Mouse (Mus musculus): ENCODE results near the gene Ppp1r12b. TPM values are rescaled to one million over a fixed set of nuclear protein-coding genes. Genes with fewer than 3 reads are reported as not detected.
A peak's percentile ranks its signal among the peaks of the same experiment; 100 is the strongest.

The Ppp1r12b gene
- polyA plus RNA-seq, 1 experiment from 2014 or later, result 7.6 TPM

DNA sequence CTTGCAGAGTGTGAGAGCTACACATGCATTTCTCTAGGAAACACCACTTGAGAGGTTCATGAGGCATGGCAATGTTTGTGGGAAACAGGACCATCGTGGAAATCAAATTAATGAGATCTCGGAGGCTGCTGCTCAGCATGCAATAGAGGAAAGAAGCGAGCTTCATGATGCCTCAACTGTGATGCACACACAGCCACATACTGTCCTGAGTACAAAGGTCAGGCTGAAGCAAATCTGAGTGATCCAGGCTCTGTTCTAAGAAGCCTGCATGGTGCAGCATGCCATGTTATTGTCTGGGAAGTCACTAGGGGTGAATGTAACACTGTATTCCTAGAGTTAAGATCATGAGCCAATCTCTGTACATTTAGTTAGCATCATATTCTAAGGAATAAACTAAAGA is 140.0 kb downstream of the Ppp1r12b start:
- Histone ChIP-seq H3K4me2 (replicated peaks; ENCODE audit: low read depth, low read length) (no peak overlapping the region), H3K27me3 (ENCODE audit: control insufficient read depth, insufficient read depth, low read length) (no peaks in the 10 kb centered on the region), H3K9ac (ENCODE audit: low read depth, low read length) (no peak overlapping the region), H3K36me3 (ENCODE audit: control insufficient read depth, insufficient read depth, low read length) (no peaks in the 10 kb centered on the region), H3K4me3 (ENCODE audit: low read length) (no peak overlapping the region), H3K27ac (ENCODE audit: low read depth, low read length) (no peak overlapping the region), H3K9me3 (ENCODE audit: control insufficient read depth, low read length) (no peaks in the 10 kb centered on the region), H3K4me1 (ENCODE audit: control insufficient read depth, insufficient read depth, low read length) (peaks cover 8% of the 10 kb centered on the region; the same call in 1 of the 2 replicates)
- ATAC-seq (ENCODE audit: low FRiP score, low TSS enrichment), result no peak
- 51% methylated on average over 3 of the region's 3 CpGs for WGBS

DNA sequence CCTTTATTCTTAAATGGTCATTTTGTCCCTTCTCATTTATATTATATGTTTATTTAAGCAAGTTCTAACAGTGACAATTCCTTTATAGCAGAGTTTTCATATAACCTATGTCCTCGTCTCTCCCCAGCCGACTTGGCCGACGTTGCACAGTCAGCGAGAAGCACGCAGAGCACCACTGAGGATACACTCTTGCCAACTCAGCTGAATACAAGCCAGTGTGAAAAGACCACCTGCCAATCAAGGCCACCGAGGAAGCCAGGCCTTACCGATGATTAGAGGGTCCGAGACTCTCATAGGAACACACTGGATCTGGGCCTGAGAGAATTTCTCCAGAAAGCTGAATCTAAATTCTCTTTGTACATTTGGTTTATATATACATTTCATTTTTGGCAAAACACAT is 150.3 kb downstream of the Ppp1r12b start:
- no peaks in the 10 kb centered on the region for H3K9me3 ChIP-seq (ENCODE audit: control insufficient read depth, low read length)
- H3K4me1 ChIP-seq (ENCODE audit: control insufficient read depth, insufficient read depth, low read length), result peaks cover 37% of the 10 kb centered on the region
- H3K36me3 ChIP-seq (ENCODE audit: control insufficient read depth, insufficient read depth, low read length), result no peaks in the 10 kb centered on the region
- no peak for ATAC-seq (ENCODE audit: low FRiP score, low TSS enrichment)
- no peak overlapping the region for H3K9ac ChIP-seq (ENCODE audit: low read depth, low read length)
- no peak overlapping the region for H3K4me2 ChIP-seq (replicated peaks; ENCODE audit: low read depth, low read length)
- no peak overlapping the region for H3K4me3 ChIP-seq (ENCODE audit: low read length)
- no peak overlapping the region for H3K27ac ChIP-seq (ENCODE audit: low read depth, low read length)
- no peaks in the 10 kb centered on the region for H3K27me3 ChIP-seq (ENCODE audit: control insufficient read depth, insufficient read depth, low read length)
- 89% methylated on average over 9 of the region's 9 CpGs for WGBS

GRCm38 (mm10) chr1:134804373-134804772 is 151.4 kb downstream of the Ppp1r12b start:
- Histone ChIP-seq H3K9ac (ENCODE audit: low read depth, low read length) (no peak overlapping the region), H3K4me3 (ENCODE audit: low read length) (no peak overlapping the region), H3K9me3 (ENCODE audit: control insufficient read depth, low read length) (no peaks in the 10 kb centered on the region), H3K4me2 (replicated peaks; ENCODE audit: low read depth, low read length) (no peak overlapping the region), H3K27me3 (ENCODE audit: control insufficient read depth, insufficient read depth, low read length) (no peaks in the 10 kb centered on the region), H3K27ac (ENCODE audit: low read depth, low read length) (peak overlapping the region; percentile 73; the same call in 1 of the 2 replicates), H3K36me3 (ENCODE audit: control insufficient read depth, insufficient read depth, low read length) (no peaks in the 10 kb centered on the region), H3K4me1 (ENCODE audit: control insufficient read depth, insufficient read depth, low read length) (peaks cover 37% of the 10 kb centered on the region)
- 53% methylated on average over 5 of the region's 5 CpGs for WGBS
- no peak for ATAC-seq (ENCODE audit: low FRiP score, low TSS enrichment)

DNA sequence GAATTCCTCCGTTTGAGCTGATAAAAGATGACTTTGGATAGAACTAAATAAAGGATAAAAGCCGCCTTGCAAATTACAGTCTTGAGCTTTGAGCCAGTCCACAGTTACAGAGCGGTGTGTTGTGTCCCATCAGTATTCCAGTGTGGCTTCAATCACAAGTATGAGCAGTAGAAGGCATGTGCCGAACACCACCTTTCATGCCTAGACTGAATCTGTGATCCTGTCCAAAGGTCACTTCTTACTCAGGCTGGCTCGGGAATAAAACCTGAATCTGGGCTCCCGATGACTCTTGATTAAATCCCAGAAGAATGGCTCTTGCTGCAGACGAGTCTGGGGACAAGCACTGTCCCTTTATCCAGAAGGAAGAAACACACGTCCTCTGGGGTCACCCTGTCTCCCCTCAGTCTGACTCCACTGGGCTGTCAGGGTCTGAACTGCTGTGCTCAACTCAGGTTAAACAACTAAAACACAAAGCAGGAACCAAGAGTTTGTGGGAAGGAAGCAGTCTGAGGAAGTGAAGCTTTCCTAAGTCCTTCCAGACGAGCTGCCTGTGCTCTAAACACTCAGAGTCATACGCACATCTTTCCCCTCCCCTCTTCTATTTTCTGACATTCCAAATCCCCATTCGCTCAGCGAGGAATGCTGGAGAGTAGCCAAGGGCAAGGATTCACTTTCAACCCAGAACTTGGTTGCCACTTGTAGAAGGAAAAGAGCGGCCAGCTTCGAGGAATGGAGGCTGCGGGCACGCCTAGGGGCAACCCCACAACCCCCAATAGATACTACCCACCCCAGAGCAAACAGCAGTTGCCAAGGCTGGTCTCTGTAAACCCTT is 152.2 kb downstream of the Ppp1r12b start:
- ATAC-seq (ENCODE audit: low FRiP score, low TSS enrichment), result no peak
- Histone ChIP-seq H3K9me3 (ENCODE audit: control insufficient read depth, low read length) (no peaks in the 10 kb centered on the region), H3K27me3 (ENCODE audit: control insufficient read depth, insufficient read depth, low read length) (no peaks in the 10 kb centered on the region), H3K27ac (ENCODE audit: low read depth, low read length) (peak overlapping the region; percentile 73; the same call in 1 of the 2 replicates), H3K4me1 (ENCODE audit: control insufficient read depth, insufficient read depth, low read length) (peaks cover 37% of the 10 kb centered on the region), H3K9ac (ENCODE audit: low read depth, low read length) (peak overlapping the region; percentile 31; the same call in 1 of the 2 replicates), H3K4me2 (replicated peaks; ENCODE audit: low read depth, low read length) (peak overlapping the region; percentile 23), H3K4me3 (ENCODE audit: low read length) (peak overlapping the region; percentile 13; the same call in 1 of the 2 replicates), H3K36me3 (ENCODE audit: control insufficient read depth, insufficient read depth, low read length) (0 out of 2 replicates have a peak, but pooled peaks cover 3% of the 10 kb centered on the region)
- 58% methylated on average over 16 of the region's 16 CpGs for WGBS

- WGBS, result 88% methylated on average over 7 of the region's 7 CpGs
- H3K4me3 ChIP-seq (ENCODE audit: low read length), result no peak overlapping the region
- no peak overlapping the region; the same call in 1 of the 2 replicates for H3K4me2 ChIP-seq (replicated peaks; ENCODE audit: low read depth, low read length)
- H3K27ac ChIP-seq (ENCODE audit: low read depth, low read length), result no peak overlapping the region
- no peak for ATAC-seq (ENCODE audit: low FRiP score, low TSS enrichment)
- H3K9ac ChIP-seq (ENCODE audit: low read depth, low read length), result no peak overlapping the region
- H3K27me3 ChIP-seq (ENCODE audit: control insufficient read depth, insufficient read depth, low read length), result no peaks in the 10 kb centered on the region
- H3K36me3 ChIP-seq (ENCODE audit: control insufficient read depth, insufficient read depth, low read length), result 0 out of 2 replicates have a peak, but pooled peaks cover 3% of the 10 kb centered on the region
- peaks cover 28% of the 10 kb centered on the region for H3K4me1 ChIP-seq (ENCODE audit: control insufficient read depth, insufficient read depth, low read length)
- H3K9me3 ChIP-seq (ENCODE audit: control insufficient read depth, low read length), result no peaks in the 10 kb centered on the region
These were observed 154.0 kb downstream of the Ppp1r12b start for GRCm38 (mm10) chr1:134801758-134802157.

DNA sequence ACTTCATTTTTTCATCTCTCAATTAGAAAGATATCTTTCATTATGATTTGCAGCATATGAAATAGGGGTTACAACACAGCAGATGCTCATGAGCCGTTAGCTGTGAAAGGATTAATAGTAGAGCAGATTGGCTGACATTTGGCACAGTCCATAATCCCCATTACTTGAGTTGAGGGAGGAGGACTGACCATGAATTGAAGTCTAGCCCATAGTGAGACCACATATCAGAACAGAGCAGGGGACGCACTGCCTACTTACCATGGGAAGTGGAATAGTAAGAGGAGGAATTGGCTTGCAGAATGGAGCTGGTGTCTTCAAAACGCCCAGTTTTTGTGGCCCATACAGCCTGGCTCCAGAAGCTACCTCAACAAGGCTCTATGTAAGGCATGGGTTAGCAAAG is 159.2 kb downstream of the Ppp1r12b start:
- no peak overlapping the region for H3K4me3 ChIP-seq (ENCODE audit: low read length)
- WGBS, result 72% methylated on average over 3 of the region's 3 CpGs
- H3K27ac ChIP-seq (ENCODE audit: low read depth, low read length), result no peak overlapping the region
- H3K4me1 ChIP-seq (ENCODE audit: control insufficient read depth, insufficient read depth, low read length), result peaks cover 10% of the 10 kb centered on the region; the same call in 1 of the 2 replicates
- H3K27me3 ChIP-seq (ENCODE audit: control insufficient read depth, insufficient read depth, low read length), result no peaks in the 10 kb centered on the region
- no peak overlapping the region for H3K4me2 ChIP-seq (replicated peaks; ENCODE audit: low read depth, low read length)
- H3K9me3 ChIP-seq (ENCODE audit: control insufficient read depth, low read length), result no peaks in the 10 kb centered on the region
- H3K9ac ChIP-seq (ENCODE audit: low read depth, low read length), result no peak overlapping the region
- no peak for ATAC-seq (ENCODE audit: low FRiP score, low TSS enrichment)
- 0 out of 2 replicates have a peak, but pooled peaks cover 3% of the 10 kb centered on the region for H3K36me3 ChIP-seq (ENCODE audit: control insufficient read depth, insufficient read depth, low read length)

DNA sequence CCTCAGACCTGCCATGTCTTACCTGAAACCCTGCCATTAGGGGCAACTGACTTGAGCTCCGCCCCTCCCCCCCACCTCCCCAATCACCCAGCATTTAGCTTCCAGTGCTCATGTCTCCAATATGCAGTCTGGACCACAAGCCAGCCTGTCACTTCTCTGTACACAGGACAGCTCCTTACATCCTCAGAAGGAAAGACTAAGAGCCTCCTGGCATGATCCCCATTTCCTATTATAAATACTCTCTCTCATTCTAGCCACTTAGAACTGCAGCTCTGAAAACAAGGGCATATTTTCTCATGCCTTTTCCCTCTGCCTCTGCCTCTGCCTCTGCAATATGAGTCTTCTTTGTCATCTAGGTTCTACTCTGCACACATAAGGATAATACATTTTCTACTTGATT is 159.7 kb downstream of the Ppp1r12b start:
- Histone ChIP-seq H3K4me2 (replicated peaks; ENCODE audit: low read depth, low read length) (no peak overlapping the region), H3K9ac (ENCODE audit: low read depth, low read length) (no peak overlapping the region), H3K27me3 (ENCODE audit: control insufficient read depth, insufficient read depth, low read length) (no peaks in the 10 kb centered on the region), H3K9me3 (ENCODE audit: control insufficient read depth, low read length) (no peaks in the 10 kb centered on the region), H3K4me1 (ENCODE audit: control insufficient read depth, insufficient read depth, low read length) (peaks cover 5% of the 10 kb centered on the region; the same call in 1 of the 2 replicates), H3K36me3 (ENCODE audit: control insufficient read depth, insufficient read depth, low read length) (0 out of 2 replicates have a peak, but pooled peaks cover 3% of the 10 kb centered on the region), H3K27ac (ENCODE audit: low read depth, low read length) (no peak overlapping the region), H3K4me3 (ENCODE audit: low read length) (no peak overlapping the region)
- no peak for ATAC-seq (ENCODE audit: low FRiP score, low TSS enrichment)
- WGBS, result 100% methylated on average over 1 of the region's 1 CpGs

- ATAC-seq (ENCODE audit: low FRiP score, low TSS enrichment), result peak; percentile 64; the same call in 1 of the 2 replicates
- H3K4me3 ChIP-seq (ENCODE audit: low read length), result no peak overlapping the region
- no peaks in the 10 kb centered on the region for H3K36me3 ChIP-seq (ENCODE audit: control insufficient read depth, insufficient read depth, low read length)
- no peaks in the 10 kb centered on the region for H3K4me1 ChIP-seq (ENCODE audit: control insufficient read depth, insufficient read depth, low read length)
- H3K9ac ChIP-seq (ENCODE audit: low read depth, low read length), result no peak overlapping the region
- H3K4me2 ChIP-seq (replicated peaks; ENCODE audit: low read depth, low read length), result no peak overlapping the region
- no peaks in the 10 kb centered on the region for H3K9me3 ChIP-seq (ENCODE audit: control insufficient read depth, low read length)
- H3K27me3 ChIP-seq (ENCODE audit: control insufficient read depth, insufficient read depth, low read length), result no peaks in the 10 kb centered on the region
- H3K27ac ChIP-seq (ENCODE audit: low read depth, low read length), result no peak overlapping the region
These were observed 164.3 kb downstream of the Ppp1r12b start for GRCm38 (mm10) chr1:134791456-134791855.

DNA sequence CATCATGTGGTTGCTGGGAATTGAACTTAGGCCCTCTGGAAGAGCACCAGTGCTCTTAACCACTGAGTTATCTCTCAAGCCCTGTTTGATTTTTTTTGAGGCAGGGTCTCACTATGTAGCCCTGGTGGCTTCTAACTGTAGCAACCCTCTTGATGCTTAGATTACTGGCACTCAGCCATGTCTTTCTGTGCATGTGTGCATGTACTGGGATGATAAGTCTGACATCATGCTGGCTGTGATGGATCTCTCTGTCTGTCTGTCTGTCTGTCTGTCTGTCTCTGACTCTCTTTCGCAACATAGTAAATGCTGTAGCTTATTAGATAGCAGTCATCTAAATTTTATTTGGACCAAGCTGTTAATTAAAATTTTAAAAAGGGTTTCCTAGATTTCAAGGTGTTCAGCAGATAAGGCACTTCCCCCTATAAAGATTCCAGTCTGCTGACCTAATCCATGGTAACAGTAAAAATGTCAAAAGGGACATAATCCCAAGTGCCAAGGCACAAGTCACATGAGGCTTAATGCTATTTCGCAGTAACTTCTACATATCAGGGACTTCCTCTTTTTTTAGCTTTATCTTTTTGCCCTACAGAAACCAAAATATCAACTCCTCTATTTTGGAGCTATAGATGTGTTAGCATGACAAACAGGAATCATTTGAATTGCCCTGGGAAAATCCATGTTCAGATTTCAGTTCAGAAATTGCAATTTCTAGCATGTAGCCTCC is 164.9 kb downstream of the Ppp1r12b start:
- H3K9me3 ChIP-seq (ENCODE audit: control insufficient read depth, low read length), result no peaks in the 10 kb centered on the region
- no peaks in the 10 kb centered on the region for H3K36me3 ChIP-seq (ENCODE audit: control insufficient read depth, insufficient read depth, low read length)
- no peak overlapping the region for H3K9ac ChIP-seq (ENCODE audit: low read depth, low read length)
- 80% methylated on average over 2 of the region's 2 CpGs for WGBS
- H3K4me3 ChIP-seq (ENCODE audit: low read length), result no peak overlapping the region
- no peaks in the 10 kb centered on the region for H3K4me1 ChIP-seq (ENCODE audit: control insufficient read depth, insufficient read depth, low read length)
- H3K4me2 ChIP-seq (replicated peaks; ENCODE audit: low read depth, low read length), result no peak overlapping the region
- H3K27ac ChIP-seq (ENCODE audit: low read depth, low read length), result no peak overlapping the region
- no peak for ATAC-seq (ENCODE audit: low FRiP score, low TSS enrichment)
- no peaks in the 10 kb centered on the region for H3K27me3 ChIP-seq (ENCODE audit: control insufficient read depth, insufficient read depth, low read length)
